Mouse (Mus musculus): ENCODE measurements around the gene Sgcd.
A peak's percentile ranks its signal among the peaks of the same experiment; 100 is the strongest.
"Not testable (repeated sequence)": the region's sequence is repeated elsewhere in the genome, so short reads cannot be mapped to it uniquely, and the experiment has no call there.

The Sgcd gene

DNA sequence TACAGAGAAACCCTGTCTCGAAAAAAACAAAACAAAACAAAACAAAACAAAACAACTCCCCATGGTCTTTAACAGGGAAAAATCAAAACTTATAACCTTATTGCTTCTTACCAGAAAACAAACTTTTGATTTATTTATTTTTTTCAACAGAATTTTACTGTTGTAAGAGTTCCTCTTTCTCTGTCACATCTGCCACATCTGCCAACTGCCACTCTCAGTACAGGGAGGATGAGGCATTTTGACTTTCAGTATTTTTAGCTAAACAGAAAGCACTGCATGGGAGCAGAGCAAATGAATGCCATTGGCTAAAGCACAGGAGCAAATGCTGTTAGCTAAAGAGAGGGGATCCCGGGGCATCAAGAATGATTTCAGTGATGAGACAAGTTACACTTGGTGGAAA, 528.6 kb downstream of the Sgcd start:
- no peak for DNase-seq (ENCODE audit: low spot score in 2 of 2)

DNA sequence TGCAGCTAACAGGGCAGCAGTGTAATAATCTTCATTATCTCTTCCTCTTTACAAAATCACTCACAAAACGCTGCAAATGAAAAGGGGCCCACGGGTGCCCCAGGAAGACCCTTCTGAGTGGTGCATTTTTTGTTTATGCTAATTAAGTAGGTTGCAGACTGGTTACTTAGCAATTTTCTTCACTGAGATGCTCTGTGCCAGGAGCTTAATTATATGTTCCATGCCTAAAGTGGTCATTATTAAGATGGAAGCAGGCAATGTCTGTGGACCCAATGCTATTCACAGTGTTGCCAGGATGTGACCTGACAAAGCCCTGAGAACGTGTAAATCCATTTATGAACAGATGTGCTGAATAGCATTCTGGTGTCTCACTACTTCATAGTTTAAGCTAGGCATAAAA, 529.6 kb downstream of the Sgcd start:
- DNase-seq (ENCODE audit: low spot score in 2 of 2): no peak

DNA sequence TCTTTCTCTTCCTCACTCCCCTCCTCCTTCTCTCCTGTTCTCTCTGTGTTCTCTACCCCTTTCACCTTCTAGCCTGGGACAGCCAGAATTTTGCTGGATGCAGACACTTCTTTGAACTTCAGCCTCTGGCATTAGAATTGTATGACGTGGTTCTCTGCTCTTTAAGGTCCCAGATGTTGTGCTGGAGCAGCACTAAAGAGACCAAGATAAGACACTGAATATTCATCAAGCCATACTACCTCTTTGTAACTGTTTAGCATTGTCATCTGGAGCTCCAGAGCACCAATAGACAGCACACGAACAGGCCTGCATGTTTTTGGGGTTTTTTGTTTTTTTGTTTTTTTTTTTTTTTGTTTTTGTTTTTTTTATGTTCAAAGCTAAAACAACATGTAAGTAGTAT, 541.0 kb downstream of the Sgcd start:
- no peak for DNase-seq (ENCODE audit: low spot score in 2 of 2)

DNA sequence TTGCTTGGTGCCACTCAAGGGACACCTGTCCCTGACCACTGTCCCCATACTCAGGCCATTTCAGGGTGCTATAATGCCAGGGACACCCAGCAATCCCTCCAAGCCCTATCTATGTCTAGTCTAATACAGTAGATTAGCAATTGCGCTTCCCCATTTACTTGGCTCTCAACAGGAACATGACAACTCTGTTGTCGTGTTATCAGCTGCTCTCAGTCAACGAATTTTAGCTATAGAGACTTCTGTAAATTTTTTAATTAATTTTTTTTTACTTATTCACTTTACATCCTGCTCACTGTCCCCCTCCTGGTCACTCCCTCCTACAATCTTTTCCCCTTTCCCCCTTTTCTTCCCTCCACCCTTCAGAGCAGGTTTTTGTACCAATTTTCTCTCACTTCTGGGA, 542.4 kb downstream of the Sgcd start:
- no peak for DNase-seq (ENCODE audit: low spot score in 2 of 2)

DNA sequence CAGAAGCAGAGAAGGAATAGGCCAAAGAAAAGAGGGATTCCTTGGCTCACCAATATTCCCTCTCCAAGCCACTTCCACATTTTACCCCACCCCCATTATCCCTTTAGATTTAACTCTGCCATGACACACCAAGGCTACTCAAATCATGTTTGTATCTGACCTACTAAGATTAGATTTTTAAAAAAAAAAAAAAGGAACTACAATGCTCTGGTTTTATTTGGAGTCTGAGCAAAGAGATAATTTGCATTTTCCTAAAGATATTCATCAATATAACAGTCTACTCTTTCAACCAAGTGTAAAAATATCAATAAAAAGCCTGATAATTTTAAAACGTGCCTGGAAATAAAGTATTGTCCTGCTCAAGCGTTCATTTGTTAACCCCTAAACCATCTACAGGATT, 543.1 kb downstream of the Sgcd start:
- no peak for DNase-seq (ENCODE audit: low spot score in 2 of 2)

DNA sequence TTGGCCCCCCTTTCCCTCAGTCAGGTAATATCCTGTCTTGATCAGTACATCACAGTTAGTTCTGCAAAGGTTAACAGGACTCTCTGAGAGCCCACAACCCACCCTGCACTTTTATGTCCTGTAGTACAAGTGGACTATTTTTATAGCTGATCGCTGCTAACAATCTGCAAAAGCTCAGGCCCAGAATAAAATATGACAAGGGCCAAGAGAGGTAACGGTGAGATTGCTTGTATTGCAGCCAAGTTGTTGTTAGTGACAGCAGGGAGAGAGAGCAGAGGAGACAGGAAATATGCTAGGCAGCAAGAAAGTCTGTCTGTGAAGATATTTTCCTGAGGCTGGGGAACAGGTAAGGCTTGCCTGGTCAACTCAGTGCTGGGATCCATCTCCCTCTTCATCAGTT, 546.5 kb downstream of the Sgcd start:
- DNase-seq (ENCODE audit: low spot score in 2 of 2): no peak

DNA sequence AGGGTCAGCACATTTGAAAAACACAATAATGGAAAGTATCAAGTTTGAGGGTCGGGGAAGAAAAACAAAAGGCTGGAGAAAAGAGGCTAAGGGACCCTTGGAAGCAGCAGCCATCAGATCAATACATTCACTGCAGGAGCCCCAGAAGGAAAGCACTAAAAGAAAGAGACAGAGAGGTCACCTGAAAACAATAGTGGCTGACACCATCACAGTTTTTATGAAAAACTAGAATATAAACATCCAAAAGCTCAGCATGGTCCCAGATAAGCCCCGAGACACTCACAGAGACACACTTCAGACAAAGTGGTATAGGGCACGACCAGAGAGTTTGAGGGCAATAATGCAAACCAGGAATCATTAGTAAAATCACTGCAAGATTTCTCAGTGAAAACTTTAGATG, 589.2 kb downstream of the Sgcd start:
- DNase-seq (ENCODE audit: low spot score in 2 of 2): no peak

DNA sequence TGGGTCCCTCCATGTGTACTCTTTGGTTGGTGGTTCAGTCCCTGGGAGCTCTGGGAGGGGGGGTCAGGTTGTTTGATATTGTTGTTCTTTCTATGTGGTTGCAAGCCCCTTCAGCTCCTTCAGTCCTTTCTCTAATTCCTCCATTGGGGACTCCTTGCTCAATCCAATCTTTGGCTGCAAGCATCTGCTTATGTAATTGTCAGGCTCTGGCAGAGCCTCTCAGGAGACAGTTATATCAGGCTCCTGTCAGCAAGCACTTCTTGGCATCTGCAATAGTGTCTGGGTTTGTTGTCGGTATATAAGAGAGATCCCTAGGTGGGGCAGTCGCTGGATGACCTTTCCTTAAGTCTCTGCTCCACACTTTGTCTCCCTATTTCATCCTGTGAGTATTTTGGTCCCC, 598.0 kb downstream of the Sgcd start:
- not testable (repeated sequence) for DNase-seq (ENCODE audit: low spot score in 2 of 2)

DNA sequence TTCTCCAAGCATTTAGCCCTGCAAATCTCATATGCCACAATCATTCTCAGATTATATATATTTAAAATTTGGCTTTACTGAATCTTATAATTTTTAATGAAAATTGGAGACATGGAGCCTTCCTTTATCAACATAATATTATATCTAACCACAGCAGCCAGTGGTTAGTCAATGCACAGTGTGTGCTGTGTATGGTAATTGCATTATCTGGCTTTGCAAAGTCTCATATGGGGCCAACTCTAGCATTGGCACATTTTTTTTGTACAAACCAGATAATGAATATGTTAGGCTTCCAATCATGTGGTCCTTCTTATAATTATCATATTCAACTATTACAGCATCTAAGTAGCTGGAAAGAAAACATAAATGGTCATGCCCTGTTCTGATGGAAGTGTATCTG, 599.4 kb downstream of the Sgcd start:
- DNase-seq (ENCODE audit: low spot score in 2 of 2): no peak

DNA sequence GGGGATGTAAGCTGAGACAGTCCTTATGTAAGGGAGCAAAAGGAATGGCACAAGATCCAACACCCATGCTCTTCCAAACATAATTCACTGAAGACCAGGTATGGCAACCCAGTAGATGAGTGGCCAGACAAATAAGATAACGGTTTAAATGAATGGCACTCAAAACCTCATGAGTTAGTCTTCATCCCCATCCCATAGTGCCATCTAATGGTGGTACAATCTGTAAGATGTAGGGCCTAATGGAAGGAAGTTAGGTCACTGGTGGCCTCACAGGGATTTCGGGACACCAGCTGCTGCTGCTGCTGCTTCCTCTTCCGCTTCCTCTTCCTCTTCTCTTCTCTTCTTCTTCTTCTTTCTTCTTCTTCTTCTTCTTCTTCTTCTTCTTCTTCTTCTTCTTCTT, 601.0 kb downstream of the Sgcd start:
- DNase-seq (ENCODE audit: low spot score in 2 of 2): no peak

DNA sequence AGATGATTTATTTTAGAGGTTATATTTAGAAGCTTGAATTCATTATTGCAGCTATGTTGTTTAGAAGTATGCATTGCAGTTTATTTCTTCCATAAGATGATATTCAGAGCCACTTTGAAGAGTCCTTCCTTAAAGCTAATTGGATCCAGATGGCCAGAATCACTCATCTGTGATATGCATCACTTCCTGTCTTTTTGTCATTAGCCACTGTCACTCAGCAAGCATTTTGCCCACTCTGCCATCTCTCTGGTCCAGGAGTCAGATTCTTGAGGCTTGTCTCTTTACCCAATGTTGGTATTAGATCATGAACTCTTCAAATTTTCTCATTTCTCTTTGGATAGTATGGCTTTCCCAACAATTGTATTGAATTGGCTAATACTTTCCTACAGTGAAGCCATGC, 602.6 kb downstream of the Sgcd start:
- no peak for DNase-seq (ENCODE audit: low spot score in 2 of 2)

DNA sequence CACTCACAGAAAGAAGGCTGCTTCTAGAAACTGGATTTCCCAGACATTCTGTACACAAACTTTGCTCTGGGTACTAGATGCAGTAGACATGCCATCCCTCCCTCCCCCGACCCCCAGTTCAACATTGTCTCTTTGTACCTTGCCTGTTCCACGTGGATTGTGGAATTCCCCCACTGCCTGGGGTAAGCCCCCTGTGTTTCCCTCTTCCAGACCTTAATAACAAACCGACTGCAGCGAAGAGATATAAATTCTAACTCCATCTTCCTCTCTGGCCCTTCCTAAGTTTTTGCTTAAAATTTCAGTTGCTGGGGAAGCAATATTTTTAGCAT, 609.2 kb downstream of the Sgcd start:
- DNase-seq (ENCODE audit: low spot score in 2 of 2): no peak

DNA sequence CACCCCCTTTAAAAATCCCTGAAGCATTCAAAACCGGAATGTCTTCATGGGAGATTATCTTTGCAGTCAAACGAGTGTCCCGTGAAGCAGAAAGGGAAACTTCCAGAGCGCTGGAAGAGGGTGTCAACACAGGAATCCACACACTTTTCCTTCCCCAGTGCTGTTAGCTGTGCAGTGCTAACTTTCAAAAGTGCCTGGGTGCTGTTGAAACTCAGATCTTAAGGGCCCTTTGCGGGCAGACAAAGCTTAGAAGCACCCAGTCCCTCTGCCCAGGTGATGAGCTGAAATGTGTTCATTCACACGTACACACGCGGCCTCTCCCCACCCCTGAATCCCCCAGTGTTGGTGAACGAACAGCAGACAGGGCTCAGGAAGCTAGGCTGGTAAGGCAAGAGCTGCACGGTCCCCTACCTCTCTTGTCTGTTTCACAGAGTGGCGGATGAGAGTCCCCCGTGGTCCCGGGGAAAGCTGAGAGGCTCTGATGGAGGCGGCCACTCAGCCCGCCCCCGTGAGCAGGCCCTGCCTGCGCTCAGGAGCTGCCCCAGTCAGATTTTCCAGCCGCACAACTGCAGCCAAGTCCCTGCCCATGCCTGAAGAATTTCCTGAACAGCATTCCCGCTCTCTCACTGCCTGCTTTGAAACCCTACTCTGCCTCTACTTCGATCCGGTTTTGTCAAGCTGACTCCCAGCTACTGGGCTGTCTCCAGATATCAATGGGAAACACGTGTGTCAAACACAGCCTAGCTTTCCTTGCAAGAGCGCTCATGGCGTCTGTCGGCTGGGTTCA, 609.7 kb downstream of the Sgcd start:
- DNase-seq (ENCODE audit: low spot score in 2 of 2): peak in 1 of 2 experiments; percentile 19

DNA sequence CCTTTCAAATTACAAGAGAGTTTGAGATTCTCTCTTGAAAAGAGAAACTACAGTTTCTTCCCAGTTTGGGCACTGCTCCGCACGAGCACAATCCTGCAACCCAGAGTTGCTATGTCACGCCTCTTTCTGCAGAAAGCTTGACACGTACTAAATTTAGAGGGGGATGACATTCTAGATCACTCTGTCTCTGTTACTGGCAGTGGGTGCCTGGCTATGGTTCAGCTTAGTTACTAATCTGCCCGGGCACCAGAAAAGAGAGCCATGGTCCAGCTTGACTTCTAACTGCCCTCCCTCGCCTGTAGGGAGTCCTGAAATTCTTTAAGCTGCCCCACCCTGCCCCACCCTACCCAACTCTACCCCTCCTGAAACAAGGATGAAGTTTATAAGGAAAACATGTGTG, 611.3 kb downstream of the Sgcd start:
- no peak for DNase-seq (ENCODE audit: low spot score in 2 of 2)

DNA sequence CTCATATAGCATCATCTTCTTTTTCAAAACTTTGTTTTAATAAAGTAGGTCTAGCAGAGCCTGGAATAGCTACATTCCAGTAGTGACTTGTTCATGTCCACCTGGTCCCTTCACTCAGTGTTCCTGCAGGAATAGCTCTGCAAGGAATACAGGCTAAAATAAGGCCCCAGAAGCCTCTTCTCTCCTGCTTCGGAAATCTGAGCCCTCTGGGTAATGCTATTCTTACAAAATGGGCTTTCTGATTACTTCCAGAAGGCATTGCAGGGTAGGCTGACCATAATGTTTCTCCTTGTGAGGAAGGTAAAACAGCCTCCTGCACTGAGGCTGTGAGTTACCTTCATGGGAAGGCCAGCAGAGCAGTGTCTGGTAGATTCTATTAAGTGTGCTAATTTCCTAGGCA, 611.9 kb downstream of the Sgcd start:
- DNase-seq (ENCODE audit: low spot score in 2 of 2): no peak

DNA sequence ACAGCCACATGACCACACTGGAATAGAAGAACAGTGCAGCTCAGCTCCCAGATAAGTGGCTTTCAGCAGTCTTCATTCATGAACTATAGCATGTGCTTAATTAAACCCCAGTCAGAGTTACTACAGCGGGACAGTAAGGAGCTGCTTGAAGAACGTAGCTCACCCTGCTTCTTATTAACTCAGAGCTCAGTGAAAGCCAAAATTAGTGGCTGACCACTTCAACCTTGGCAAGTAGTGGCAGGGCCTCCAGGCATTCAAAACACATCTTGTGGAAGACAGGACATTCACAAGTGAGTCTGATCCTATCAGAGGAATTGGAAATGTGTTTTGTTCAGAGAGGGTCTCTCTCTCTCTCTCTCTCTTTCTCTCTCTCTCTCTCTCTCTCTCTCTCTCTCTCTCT, 617.2 kb downstream of the Sgcd start:
- no peak for DNase-seq (ENCODE audit: low spot score in 2 of 2)

DNA sequence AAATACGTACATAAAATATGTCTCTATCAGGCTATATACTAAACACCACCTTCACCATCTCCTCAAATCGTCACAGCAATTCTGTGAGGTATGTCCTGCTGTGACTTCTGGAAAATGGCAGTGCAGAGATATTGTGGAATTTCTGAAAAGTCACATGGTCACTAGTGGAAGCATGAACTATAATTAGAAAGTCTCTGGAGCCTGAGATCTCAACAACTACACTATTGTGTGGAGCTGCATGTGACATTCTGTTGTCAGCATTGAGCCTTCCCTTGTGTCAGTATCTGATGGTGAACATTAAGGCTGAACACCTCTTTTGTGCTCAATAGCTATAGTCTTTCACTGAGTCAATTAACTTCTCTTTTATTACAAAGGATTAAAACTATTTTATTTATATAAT, 637.2 kb downstream of the Sgcd start:
- no peak for DNase-seq (ENCODE audit: low spot score in 2 of 2)

DNA sequence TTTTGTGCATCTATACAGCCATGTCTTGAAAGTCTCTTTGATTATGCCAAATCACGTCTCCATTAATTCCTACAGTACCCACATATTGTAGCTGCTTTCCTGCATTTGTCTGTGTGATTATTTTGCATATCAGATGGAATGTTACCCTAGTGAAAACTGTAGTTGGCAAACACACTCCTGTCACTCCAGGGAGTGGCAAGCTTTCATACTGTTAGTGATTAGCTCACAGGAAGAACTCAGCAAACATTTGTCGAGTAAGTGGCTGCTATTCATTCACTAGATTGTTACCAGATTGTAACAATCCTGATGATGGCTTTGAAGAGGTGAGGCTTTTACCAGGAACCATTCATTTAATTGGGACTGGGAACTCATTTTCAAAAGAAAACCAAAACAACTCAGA, 645.3 kb downstream of the Sgcd start:
- no peak for DNase-seq (ENCODE audit: low spot score in 2 of 2)

DNA sequence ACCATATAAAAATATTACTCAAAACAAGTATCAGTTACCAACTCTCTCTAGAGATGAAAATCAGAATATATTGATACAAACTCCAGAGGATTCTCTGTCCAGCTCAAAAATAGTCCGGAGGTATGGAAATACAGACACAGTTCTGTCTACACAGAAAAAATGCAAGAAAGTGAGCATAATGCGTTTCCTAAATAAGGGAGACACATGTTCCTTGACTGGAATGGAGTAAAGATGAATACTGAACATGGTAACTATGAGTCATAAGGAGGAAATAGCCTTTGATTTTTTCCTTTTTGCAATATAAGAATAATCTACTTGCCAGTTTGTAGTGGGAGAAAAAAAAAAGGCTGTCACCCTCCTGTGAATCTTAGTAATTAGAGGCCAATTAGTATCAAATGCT, 655.1 kb downstream of the Sgcd start:
- no peak for DNase-seq (ENCODE audit: low spot score in 2 of 2)

DNA sequence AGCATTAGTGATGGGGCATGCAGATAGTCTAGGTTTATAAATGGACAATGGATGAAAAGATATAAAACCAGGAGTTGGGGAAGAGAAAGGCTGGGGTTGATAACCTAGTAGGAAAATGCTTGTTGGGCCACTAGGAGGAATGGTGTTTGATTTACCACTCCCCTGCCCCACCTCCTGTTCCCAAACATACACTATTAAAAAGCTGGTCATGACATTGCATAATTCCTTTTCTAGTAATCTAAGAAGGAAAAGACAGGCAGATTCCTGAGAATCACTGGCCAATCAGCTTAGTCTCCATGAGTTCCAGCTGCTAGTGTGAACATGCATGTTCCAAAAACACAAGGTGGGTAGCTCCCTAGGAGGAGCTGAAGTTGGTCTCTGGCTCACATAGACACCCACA, 683.2 kb downstream of the Sgcd start:
- no peak for DNase-seq (ENCODE audit: low spot score in 2 of 2)

DNA sequence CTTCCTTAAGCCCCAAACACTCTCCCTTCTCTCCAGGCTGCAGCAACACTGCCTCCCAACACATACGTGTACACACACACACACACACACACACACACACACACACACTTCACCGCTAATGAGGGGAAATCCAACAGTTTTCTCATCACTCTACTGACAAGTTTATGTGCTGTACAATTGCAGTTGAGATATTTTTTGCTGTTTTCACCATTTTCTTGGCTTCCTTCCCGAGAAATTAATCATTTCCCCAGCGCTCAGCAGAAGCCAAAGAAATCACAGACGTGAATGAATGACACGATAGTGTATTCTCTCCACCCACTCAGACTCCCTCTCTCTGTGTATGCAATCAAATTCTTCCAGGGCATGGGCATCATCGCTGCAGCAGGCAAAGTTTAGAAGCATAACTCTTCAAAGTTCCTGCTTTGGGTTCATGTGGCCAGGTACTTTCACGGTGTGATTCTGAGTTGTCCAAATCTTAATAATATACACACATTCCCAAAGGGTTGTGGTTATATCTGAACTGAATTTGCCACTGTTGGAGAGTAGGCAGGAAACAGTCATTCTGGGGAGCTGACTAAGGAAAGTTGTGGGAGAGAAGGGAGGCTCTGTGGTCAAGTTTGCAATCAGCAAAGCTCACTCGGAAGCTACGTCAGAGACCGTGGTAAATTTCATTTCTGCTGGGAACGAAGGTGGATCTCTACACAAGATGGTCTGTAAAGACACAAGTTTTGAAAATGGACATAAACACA, 683.9 kb downstream of the Sgcd start:
- peak; percentile 11 to 37 for DNase-seq (ENCODE audit: low spot score in 2 of 2)

DNA sequence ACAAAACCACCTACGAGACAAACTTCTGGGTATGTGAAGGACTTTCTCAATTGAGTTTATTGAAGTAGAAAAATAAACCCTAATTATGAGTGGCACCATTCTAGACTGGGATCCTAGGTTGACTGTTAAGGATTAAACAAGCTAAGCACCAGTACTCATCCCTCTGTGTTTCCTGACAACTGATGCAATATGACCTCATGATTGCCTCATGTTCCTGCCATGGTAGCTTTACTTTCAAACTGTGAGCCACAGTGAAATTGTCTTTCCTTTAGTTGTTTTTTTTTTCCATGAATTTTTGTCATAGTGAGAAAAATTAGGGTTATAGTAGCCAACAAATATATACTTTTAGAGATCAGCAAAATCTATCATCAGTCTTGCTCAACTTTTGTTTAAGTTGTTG, 689.0 kb downstream of the Sgcd start:
- DNase-seq (ENCODE audit: low spot score in 2 of 2): no peak

DNA sequence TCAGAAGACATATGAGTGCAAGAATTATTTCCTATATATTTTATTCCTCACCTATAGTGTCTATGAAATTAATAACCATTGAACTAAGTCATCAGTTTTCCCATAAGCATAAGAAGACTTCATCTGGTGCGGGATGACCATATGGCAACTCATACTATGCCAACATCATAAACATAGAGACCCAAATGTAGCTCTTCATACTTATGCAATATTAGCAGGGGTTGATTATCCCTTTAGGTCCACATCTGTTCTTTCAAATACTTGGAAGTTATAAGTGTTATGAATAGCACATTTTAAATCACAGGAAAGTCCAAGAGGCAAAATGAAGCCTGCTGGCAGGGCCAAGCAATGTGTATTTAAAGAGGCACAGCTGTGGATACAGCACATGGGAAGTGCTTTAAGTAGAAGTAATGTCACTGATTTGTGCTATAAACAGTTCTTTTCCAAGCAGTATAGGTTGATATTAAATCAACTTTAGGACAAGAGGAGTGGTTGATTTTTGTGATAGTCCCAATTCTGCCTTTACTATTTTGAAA, 690.9 kb downstream of the Sgcd start:
- no peak for DNase-seq (ENCODE audit: low spot score in 2 of 2)
